Mouse (Mus musculus) right cerebral cortex, postnatal 10 days (tissue): ENCODE measurements around the gene Olfr1357.
"Not testable (repeated sequence)": the region's sequence is repeated elsewhere in the genome, so short reads cannot be mapped to it uniquely, and the experiment has no call there.

Experiments used
- DNase-seq, 2 experiments: peaks; one replicate each; pipeline ENCODE4 v3.0.0; 2021; ENCODE audit warnings: low spot score in 2 of 2

Olfr1357 gene

GRCm38 (mm10) chr10:78617974-78618373 is at the start of gene Olfr1357:
Gene Olfr1357 (minus strand): TSS chr10:78618074.
- DNase-seq: no peak

GRCm38 (mm10) chr10:78666696-78667095 is 48.8 kb upstream of the Olfr1357 start:
- DNase-seq: not testable (repeated sequence)

- no peak for DNase-seq
These were observed 46.7 kb upstream of the Olfr1357 start for GRCm38 (mm10) chr10:78664546-78664945.

- DNase-seq: no peak
These were observed 43.3 kb upstream of the Olfr1357 start for GRCm38 (mm10) chr10:78661198-78661597.

DNA sequence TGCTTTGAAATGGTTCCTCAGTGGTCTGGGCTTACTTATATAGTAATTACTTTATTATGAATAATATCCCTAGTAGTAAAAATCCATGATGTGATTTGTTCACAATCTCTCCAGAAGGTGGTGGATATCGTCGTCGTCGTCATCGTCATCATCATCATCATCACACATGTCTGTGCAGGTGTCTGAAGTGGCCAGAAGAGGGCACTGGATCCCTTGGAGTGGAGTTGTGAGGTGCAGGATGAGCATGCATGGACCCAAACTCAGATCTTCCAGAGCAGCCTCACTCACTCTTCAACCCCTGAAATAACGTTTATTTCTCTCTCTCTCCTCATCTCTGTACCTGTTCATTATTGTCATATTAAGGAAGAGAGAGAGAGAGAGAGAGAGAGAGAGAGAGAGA is 14.4 kb upstream of the Olfr1357 start:
- DNase-seq: peak; percentile 53 to 67

DNA sequence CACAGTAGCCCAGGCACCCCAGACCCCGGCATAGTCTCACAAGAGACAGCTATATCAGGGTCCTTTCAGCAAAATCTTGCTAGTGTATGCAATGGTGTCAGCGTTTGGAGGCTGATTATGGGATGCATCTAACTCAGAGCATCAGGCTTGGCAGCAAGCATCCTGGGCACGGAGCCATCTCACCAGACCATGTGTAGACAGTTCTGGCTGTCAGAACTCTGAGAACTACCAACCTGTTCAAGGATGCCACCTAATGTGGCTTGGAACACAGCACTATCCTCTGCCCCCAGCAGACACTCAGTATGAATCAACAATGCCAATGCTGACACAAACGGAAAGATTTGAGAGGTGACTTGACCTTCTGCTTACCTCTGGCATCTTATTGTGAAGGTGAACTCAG is 12.3 kb upstream of the Olfr1357 start:
- peak; percentile 53 to 62 for DNase-seq

GRCm38 (mm10) chr10:78623143-78623542 is 5.3 kb upstream of the Olfr1357 start:
- not testable (repeated sequence) for DNase-seq

- DNase-seq: no peak
These were observed 10.3 kb downstream of the Olfr1357 start for GRCm38 (mm10) chr10:78607602-78608001.

GRCm38 (mm10) chr10:78605080-78605479 is 12.8 kb downstream of the Olfr1357 start:
- peak in 1 of 2 experiments; percentile 62 for DNase-seq

GRCm38 (mm10) chr10:78599865-78600264 is 18.0 kb downstream of the Olfr1357 start:
- no peak for DNase-seq

DNA sequence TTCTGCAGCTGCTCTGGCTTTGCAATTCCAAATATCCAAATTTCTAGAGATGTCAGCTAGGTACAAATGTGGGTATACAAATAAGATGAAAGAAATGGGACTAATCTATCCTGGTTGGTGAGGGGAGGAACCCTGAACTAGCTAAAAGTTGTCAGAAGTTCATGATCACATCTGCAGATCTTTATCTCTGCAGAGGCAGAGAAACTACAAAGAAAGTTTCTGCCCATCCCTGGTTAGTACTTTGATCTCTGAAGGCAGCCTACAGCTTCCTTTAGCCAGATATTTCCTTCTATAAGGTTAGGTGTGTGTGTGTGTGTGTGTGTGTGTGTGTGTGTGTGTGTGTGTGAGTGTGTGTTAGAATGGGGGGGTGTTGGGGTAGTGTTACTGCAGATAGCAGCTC is 23.3 kb downstream of the Olfr1357 start:
- no peak for DNase-seq

- DNase-seq: no peak
These were observed 23.7 kb downstream of the Olfr1357 start for GRCm38 (mm10) chr10:78594157-78594556.

GRCm38 (mm10) chr10:78593736-78594135 is 24.1 kb downstream of the Olfr1357 start:
- no peak for DNase-seq

DNA sequence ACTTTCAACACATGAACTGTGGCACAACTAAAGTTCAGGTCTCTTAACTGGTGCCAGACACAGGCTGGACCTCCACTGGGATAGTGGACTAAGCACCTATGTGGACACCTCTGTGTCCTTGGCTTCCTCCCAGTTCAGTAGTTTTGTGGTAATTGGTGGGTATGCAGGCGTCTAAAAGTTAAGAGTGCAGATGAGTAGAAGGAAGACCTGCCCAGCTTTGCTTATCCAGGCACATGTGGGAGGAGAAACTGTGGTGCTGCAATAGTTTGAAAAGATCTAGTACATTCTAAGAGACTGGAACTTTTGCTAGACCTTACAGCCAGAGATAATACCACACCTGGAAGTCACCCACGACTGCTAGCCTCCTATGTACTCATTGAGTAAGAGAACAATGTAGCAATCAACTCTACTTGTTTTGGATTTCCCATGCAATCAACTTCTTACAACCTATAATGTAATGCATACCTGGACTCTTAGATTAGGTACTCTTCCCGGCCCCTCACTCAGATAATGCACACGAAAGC is 25.0 kb downstream of the Olfr1357 start:
- DNase-seq: no peak

- no peak for DNase-seq
These were observed 26.2 kb downstream of the Olfr1357 start, which contains the start of gene Syde1 for GRCm38 (mm10) chr10:78591406-78592328. Gene Syde1 (minus strand): TSS chr10:78591964.

- no peak for DNase-seq
These were observed 27.1 kb downstream of the Olfr1357 start for GRCm38 (mm10) chr10:78590744-78591143.

DNA sequence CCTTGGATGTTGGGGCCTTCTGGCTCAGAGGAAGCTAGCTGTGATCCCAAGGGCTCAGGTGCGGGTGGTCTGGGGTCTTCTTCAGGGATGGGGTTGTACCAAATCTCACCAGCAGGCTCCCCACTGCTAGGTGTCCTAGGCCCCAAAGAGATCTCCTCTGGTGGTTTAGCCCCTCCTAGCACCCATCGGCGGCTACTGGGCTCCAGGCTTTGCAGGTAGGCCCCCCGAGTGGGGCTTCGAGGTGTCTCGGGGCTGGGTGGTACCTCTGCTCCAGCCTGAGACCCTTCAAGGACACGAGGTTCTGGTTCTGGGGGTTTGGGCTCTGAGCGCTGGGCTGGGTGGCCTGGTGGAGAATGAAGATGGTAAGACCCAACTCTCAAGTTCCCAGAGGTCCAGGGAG is 28.0 kb downstream of the Olfr1357 start:
- DNase-seq: no peak

- DNase-seq: no peak
These were observed 28.6 kb downstream of the Olfr1357 start for GRCm38 (mm10) chr10:78589291-78589690.

DNA sequence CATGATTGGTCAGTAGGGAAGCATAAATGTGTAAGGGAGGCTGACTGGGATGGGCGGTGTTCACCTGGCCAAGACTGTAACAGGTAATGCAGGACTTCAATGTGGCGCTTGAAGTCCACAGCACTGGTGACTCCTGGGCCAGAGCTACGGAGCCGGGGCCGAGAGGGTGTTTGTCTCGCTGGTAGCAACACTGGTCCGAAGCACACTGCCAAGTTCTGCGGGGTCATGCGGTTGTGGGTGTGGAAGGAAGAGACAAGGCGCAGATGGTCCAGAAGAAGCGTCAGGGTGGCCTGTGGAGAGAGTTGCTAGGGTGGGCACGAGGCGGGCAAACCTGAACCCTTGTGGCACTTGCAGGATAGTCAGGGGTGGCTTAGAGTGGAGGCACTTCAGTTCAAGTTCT is 31.8 kb downstream of the Olfr1357 start:
- DNase-seq: no peak

GRCm38 (mm10) chr10:78585606-78586005 is 32.3 kb downstream of the Olfr1357 start:
- DNase-seq: no peak

- no peak for DNase-seq
These were observed 32.9 kb downstream of the Olfr1357 start for GRCm38 (mm10) chr10:78584996-78585395.

- DNase-seq: no peak
These were observed 33.9 kb downstream of the Olfr1357 start for GRCm38 (mm10) chr10:78583939-78584338.

- DNase-seq: no peak
These were observed 34.5 kb downstream of the Olfr1357 start for GRCm38 (mm10) chr10:78583347-78583746.
